Mouse (Mus musculus): Measurements from ENCODE around the gene Acsl5. TPM values are rescaled to one million over a fixed set of nuclear protein-coding genes. Genes with fewer than 3 reads are reported as not detected.

Gene Acsl5
- polyA plus RNA-seq, 2 experiments = 13.6 to 42.8 TPM

GRCm38 (mm10) chr19:55226621-55227020, 25.1 kb upstream of the Acsl5 start:
- no peak overlapping the region for H3K4me3 ChIP-seq (replicated peaks; ENCODE audit: low read length)
- H3K27me3 ChIP-seq (ENCODE audit: control insufficient read depth, insufficient read depth, low read length) = no peaks in the 10 kb centered on the region
- no peak for DNase-seq (ENCODE audit: low spot score)

GRCm38 (mm10) chr19:55227135-55227534, 24.6 kb upstream of the Acsl5 start:
- no peak for TF ChIP-seq POLR2A (IDR thresholded peaks at IDR 0.05; ENCODE audit: borderline replicate concordance, extremely low read depth, insufficient read depth, insufficient read length)
- ATAC-seq (ENCODE audit: low FRiP score, low read depth) (no peak), DNase-seq (ENCODE audit: low spot score) (no peak)
- Histone ChIP-seq H3K27ac (replicated peaks; ENCODE audit: low read depth, low read length) (no peak overlapping the region), H3K4me1 (ENCODE audit: control insufficient read depth, insufficient read depth, low read length) (no peaks in the 10 kb centered on the region), H3K36me3 (ENCODE audit: control insufficient read depth, insufficient read depth, low read length) (no peaks in the 10 kb centered on the region), H3K4me3 (replicated peaks; ENCODE audit: low read length) (no peak overlapping the region), H3K4me2 (replicated peaks; ENCODE audit: low read depth, low read length, severe bottlenecking) (no peak overlapping the region), H3K27me3 (ENCODE audit: control insufficient read depth, insufficient read depth, low read length) (no peaks in the 10 kb centered on the region), H3K9ac (ENCODE audit: low read depth, low read length, severe bottlenecking) (no peak overlapping the region), H3K9me3 (ENCODE audit: control insufficient read depth, low read length) (no peaks in the 10 kb centered on the region)
- 78% methylated on average over 7 of the region's 7 CpGs for WGBS

More at GRCm38 (mm10) chr19:55226621-55227020, 25.1 kb upstream of the Acsl5 start:
- Histone ChIP-seq H3K36me3 (ENCODE audit: control insufficient read depth, insufficient read depth, low read length) (no peaks in the 10 kb centered on the region), H3K27ac (replicated peaks; ENCODE audit: low read depth, low read length) (no peak overlapping the region), H3K4me1 (ENCODE audit: control insufficient read depth, insufficient read depth, low read length) (no peaks in the 10 kb centered on the region), H3K4me2 (replicated peaks; ENCODE audit: low read depth, low read length, severe bottlenecking) (no peak overlapping the region), H3K9me3 (ENCODE audit: control insufficient read depth, low read length) (no peaks in the 10 kb centered on the region), H3K9ac (ENCODE audit: low read depth, low read length, severe bottlenecking) (no peak overlapping the region)
- no peak for ATAC-seq (ENCODE audit: low FRiP score, low read depth)
- no peak for TF ChIP-seq POLR2A (IDR thresholded peaks at IDR 0.05; ENCODE audit: borderline replicate concordance, extremely low read depth, insufficient read depth, insufficient read length)
- WGBS = 71% methylated on average over 5 of the region's 5 CpGs

GRCm38 (mm10) chr19:55231081-55231480, 20.7 kb upstream of the Acsl5 start:
- TF ChIP-seq POLR2A (IDR thresholded peaks at IDR 0.05; ENCODE audit: borderline replicate concordance, extremely low read depth, insufficient read depth, insufficient read length) = no peak
- H3K4me1 ChIP-seq (ENCODE audit: control insufficient read depth, insufficient read depth, low read length) = no peaks in the 10 kb centered on the region
- H3K27me3 ChIP-seq (ENCODE audit: control insufficient read depth, insufficient read depth, low read length) = no peaks in the 10 kb centered on the region
- no peak overlapping the region for H3K27ac ChIP-seq (replicated peaks; ENCODE audit: low read depth, low read length)
- DNase-seq (ENCODE audit: low spot score) = no peak
- H3K4me3 ChIP-seq (replicated peaks; ENCODE audit: low read length) = no peak overlapping the region
- H3K4me2 ChIP-seq (replicated peaks; ENCODE audit: low read depth, low read length, severe bottlenecking) = no peak overlapping the region
- H3K9ac ChIP-seq (ENCODE audit: low read depth, low read length, severe bottlenecking) = no peak overlapping the region
- ATAC-seq (ENCODE audit: low FRiP score, low read depth) = no peak
- no peaks in the 10 kb centered on the region for H3K36me3 ChIP-seq (ENCODE audit: control insufficient read depth, insufficient read depth, low read length)
- H3K9me3 ChIP-seq (ENCODE audit: control insufficient read depth, low read length) = no peaks in the 10 kb centered on the region
- WGBS = 81% methylated on average over 10 of the region's 10 CpGs

- H3K27me3 ChIP-seq (ENCODE audit: control insufficient read depth, insufficient read depth, low read length) = no peaks in the 10 kb centered on the region
- no peaks in the 10 kb centered on the region for H3K9me3 ChIP-seq (ENCODE audit: control insufficient read depth, low read length)
- no peak for DNase-seq (ENCODE audit: low spot score)
- ATAC-seq (ENCODE audit: low FRiP score, low read depth) = no peak
- 76% methylated on average over 8 of the region's 8 CpGs for WGBS
- no peak for TF ChIP-seq POLR2A (IDR thresholded peaks at IDR 0.05; ENCODE audit: borderline replicate concordance, extremely low read depth, insufficient read depth, insufficient read length)
- no peak overlapping the region for H3K9ac ChIP-seq (ENCODE audit: low read depth, low read length, severe bottlenecking)
- H3K27ac ChIP-seq (replicated peaks; ENCODE audit: low read depth, low read length) = no peak overlapping the region
- H3K4me2 ChIP-seq (replicated peaks; ENCODE audit: low read depth, low read length, severe bottlenecking) = no peak overlapping the region
- no peak overlapping the region for H3K4me3 ChIP-seq (replicated peaks; ENCODE audit: low read length)
- H3K4me1 ChIP-seq (ENCODE audit: control insufficient read depth, insufficient read depth, low read length) = no peaks in the 10 kb centered on the region
- no peaks in the 10 kb centered on the region for H3K36me3 ChIP-seq (ENCODE audit: control insufficient read depth, insufficient read depth, low read length)
These were observed 19.6 kb upstream of the Acsl5 start for GRCm38 (mm10) chr19:55232136-55232535.

- no peak for TF ChIP-seq POLR2A (IDR thresholded peaks at IDR 0.05; ENCODE audit: borderline replicate concordance, extremely low read depth, insufficient read depth, insufficient read length)
- Histone ChIP-seq H3K36me3 (ENCODE audit: control insufficient read depth, insufficient read depth, low read length) (no peaks in the 10 kb centered on the region), H3K9ac (ENCODE audit: low read depth, low read length, severe bottlenecking) (no peak overlapping the region), H3K4me2 (replicated peaks; ENCODE audit: low read depth, low read length, severe bottlenecking) (no peak overlapping the region), H3K27ac (replicated peaks; ENCODE audit: low read depth, low read length) (no peak overlapping the region), H3K4me1 (ENCODE audit: control insufficient read depth, insufficient read depth, low read length) (no peaks in the 10 kb centered on the region), H3K9me3 (ENCODE audit: control insufficient read depth, low read length) (no peaks in the 10 kb centered on the region), H3K4me3 (replicated peaks; ENCODE audit: low read length) (no peak overlapping the region), H3K27me3 (ENCODE audit: control insufficient read depth, insufficient read depth, low read length) (no peaks in the 10 kb centered on the region)
- ATAC-seq (ENCODE audit: low FRiP score, low read depth) = no peak
- no peak for DNase-seq (ENCODE audit: low spot score)
- WGBS = 41% methylated on average over 2 of the region's 2 CpGs
These were observed 15.7 kb upstream of the Acsl5 start for GRCm38 (mm10) chr19:55236026-55236425.

GRCm38 (mm10) chr19:55236564-55236963, 15.2 kb upstream of the Acsl5 start:
- 74% methylated on average over 5 of the region's 5 CpGs for WGBS
- Histone ChIP-seq H3K27me3 (ENCODE audit: control insufficient read depth, insufficient read depth, low read length) (no peaks in the 10 kb centered on the region), H3K4me3 (replicated peaks; ENCODE audit: low read length) (no peak overlapping the region), H3K4me2 (replicated peaks; ENCODE audit: low read depth, low read length, severe bottlenecking) (no peak overlapping the region), H3K36me3 (ENCODE audit: control insufficient read depth, insufficient read depth, low read length) (no peaks in the 10 kb centered on the region), H3K9ac (ENCODE audit: low read depth, low read length, severe bottlenecking) (no peak overlapping the region), H3K27ac (replicated peaks; ENCODE audit: low read depth, low read length) (no peak overlapping the region), H3K4me1 (ENCODE audit: control insufficient read depth, insufficient read depth, low read length) (no peaks in the 10 kb centered on the region), H3K9me3 (ENCODE audit: control insufficient read depth, low read length) (no peaks in the 10 kb centered on the region)
- no peak for TF ChIP-seq POLR2A (IDR thresholded peaks at IDR 0.05; ENCODE audit: borderline replicate concordance, extremely low read depth, insufficient read depth, insufficient read length)
- no peak for DNase-seq (ENCODE audit: low spot score)
- no peak for ATAC-seq (ENCODE audit: low FRiP score, low read depth)
